Mouse (Mus musculus) adipocyte (in vitro differentiated cells): Measurements from ENCODE around the gene Abcc3.

ENCODE experiments used
- DNase-seq: peaks from one replicate; pipeline ENCODE4 v3.0.0-alpha.2; 2016; ENCODE audit warnings: low spot score

Gene Abcc3

GRCm38 (mm10) chr11:94392672-94393109, at the start of gene Abcc3:
Gene Abcc3 (minus strand): TSS chr11:94392997.
- DNase-seq, result no peak

GRCm38 (mm10) chr11:94441752-94442151, 49.0 kb upstream of the Abcc3 start:
- DNase-seq, result no peak

DNA sequence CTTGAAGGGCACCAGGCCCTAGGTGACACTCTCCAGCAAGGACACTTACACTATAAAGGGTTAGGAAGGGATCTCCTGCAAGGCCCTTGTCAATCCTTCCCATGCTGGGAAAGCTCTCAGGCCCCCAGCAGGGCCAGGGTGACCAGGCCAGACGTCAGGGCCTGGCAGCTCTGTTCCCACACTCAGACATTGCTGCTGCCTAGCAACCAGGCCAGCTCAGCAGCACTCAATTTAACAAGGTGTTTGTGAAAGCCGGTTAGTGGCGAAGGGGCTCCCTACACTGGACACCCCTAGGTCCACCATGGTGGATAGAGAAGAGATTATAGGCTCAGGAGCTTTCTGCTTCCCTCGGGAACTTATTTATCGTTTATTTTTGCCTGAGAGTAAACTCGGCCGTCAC, 48.3 kb upstream of the Abcc3 start:
- no peak for DNase-seq

- no peak for DNase-seq
Observed at GRCm38 (mm10) chr11:94440421-94440820, 47.6 kb upstream of the Abcc3 start.

- DNase-seq, result no peak
Observed at GRCm38 (mm10) chr11:94429011-94429651, 36.3 kb upstream of the Abcc3 start.

DNA sequence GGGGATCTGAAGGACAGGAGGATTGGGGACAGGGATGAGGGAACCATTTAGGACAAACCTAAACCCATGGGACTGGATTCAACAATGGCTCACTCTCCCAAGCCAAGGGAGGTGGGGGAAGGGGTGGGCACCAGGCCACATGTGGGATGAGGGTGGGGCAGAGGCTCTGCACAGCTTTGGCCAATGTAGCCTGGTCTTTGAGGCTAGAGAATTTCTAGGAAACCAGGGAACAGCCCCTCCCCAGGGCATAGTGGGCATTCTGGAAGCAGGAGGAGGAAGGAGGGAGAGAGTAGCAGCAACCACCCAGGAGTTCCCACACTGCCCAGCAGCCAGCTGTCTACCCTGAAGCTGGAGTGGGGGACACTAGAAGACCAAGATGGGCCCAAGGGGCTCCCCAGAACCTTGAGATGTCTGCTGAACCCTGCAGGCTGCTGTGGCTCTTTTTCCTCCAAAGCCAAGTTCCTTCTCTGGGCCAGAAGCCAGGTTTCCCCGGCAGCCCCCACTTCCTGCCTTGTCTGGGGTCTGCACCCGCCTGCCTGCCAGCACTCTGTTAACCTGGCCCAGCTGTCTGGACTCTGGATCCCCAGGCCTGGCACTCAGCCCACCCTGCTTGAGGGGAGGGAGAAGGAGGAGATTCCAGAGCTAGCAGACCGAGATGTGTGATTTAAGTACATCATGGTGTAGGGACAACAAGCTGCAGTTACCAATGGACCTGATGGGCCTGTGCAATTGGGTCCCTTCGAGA, 35.5 kb upstream of the Abcc3 start:
- DNase-seq, result peak; percentile 61

DNA sequence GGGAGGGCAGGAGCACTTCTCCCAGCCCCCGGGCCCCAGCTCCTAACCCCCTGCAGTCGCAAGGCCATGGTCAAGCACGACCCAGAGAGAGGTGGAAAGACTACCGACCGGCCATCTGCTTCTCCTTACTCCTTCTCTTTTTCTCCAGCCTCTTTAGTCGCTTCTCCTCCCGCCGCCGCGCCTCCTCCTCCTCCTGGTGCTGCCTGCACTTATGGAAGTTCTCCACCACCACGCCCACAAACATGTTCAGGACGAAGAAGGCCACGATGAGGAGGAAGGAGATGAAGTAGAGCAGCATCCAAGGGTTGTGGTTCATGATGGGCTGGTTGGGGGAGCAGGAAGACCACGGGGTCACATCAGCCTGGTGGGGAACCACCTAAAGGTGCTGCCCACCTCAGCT, 32.9 kb upstream of the Abcc3 start:
- DNase-seq, result no peak

DNA sequence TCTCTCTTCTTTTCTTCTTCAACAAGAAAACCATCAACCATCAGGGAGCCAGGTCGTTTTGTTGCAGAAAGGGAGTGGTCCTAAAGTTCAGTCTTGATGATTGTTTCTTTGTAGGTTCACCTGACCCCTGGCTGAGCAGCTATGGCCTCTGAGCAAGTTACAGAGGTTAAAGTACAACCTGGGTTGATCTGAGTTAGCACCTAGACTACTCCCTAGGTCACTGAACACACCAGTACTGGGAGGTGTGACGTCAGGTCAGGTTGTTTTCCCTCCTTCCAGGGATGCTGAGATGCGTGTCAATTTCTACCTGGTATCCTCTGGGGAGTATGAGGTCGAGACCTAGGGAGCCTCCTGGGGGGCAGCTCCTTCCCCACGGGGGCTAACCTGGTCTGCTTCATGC, 32.4 kb upstream of the Abcc3 start:
- no peak for DNase-seq

GRCm38 (mm10) chr11:94424380-94424779, 31.6 kb upstream of the Abcc3 start:
- no peak for DNase-seq

GRCm38 (mm10) chr11:94423855-94424254, 31.1 kb upstream of the Abcc3 start:
- no peak for DNase-seq

- peak; percentile 19 for DNase-seq
Observed at GRCm38 (mm10) chr11:94420991-94421390, 28.2 kb upstream of the Abcc3 start.

DNA sequence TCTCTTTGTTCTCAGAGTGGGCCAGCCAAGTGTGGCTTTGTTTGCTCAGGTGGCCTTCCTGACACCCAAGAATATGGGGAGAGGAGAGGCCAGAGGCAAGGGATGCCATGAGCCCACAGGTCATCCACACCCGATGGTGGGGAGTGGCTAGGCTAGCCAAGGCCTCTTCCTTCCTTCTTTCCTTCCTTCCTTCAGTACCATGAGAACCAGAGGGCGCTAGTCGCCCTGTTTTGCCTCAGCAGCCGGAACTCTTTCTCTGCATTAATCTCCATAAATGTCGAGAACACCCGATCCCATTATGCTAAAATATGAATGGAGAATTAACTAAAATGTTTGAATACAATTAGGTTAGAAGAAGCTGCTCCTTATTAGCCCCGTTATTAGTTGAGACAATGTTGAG, 27.5 kb upstream of the Abcc3 start:
- DNase-seq, result peak; percentile 60

DNA sequence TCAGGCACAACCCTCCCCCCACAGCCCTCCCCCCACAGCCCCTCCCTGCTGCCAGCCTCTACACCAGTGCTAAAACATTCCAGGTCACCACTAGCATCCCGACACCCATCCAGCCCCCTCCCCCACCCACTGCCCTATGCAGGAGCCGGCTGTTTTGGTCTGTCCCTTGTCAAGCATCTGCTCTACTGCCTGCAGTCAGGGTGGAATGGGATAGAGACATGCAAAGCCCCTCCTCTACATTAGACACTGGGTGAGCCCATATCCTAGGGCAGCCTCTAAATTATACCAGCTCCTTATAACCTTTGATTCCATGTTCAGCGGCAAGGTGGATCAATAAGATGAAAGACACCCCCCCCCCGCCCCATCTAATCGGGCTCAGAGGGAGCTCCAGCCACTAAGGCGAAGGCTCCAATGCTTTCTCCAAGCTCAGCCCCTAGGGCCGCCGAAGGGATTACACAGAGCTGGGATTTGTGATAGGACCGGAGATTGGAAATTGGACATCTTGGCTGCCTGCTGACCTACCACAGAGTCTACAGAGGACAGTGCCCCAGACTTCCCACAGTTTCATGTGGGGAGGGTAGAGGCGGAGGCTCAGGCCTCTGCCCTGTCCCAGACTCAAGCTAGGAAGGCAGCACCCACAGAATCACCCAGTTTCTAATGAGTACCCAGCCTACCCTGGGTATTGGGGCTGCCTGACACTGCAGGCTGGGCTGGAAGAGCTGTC, 26.4 kb upstream of the Abcc3 start:
- no peak for DNase-seq

DNA sequence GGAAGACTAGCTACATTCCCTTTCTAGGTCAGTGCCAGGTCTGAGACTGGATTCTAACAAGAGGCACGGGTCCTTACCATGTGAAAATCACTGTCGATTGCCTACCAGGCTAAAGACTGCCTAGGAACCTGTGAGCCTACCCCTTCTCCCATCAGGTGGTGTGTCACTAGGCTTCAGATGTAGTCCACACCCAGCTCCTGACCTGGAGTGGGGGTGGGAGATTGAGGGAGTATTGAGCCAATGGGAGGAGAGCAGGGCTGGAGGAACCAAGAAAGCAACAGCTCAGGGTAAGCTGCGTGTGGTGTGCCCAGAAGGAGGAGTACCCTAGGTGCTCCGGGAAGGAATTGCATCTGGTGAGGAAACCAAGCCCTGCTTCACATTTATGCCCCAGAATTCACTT, 21.2 kb upstream of the Abcc3 start:
- no peak for DNase-seq

GRCm38 (mm10) chr11:94413516-94413915, 20.7 kb upstream of the Abcc3 start:
- DNase-seq, result no peak

DNA sequence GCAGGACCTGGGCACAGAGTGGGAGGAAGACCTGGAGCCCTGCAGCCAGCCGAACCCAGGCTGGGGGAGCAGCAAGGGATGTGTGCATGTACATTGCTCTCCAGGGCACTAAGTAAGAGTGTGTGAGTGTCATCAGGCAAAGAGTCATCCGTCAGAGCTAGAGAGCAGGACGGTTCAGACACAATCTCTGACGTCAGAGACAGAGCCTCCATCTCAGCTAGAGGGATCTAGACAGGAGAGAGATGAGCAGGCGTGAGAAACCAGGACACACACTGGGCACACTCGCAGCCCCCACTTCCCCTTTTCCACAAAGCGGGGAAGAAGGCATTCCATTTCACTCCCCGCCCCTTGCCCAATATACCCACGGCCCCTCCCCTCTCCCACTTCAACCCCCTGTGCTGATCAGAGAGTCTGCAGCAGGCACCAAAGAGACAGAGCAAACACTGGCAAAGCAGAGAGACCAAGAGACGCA, 20.2 kb upstream of the Abcc3 start:
- DNase-seq, result no peak

GRCm38 (mm10) chr11:94412562-94412961, 19.8 kb upstream of the Abcc3 start:
- no peak for DNase-seq

GRCm38 (mm10) chr11:94407803-94408321, 15.1 kb upstream of the Abcc3 start:
- no peak for DNase-seq

- DNase-seq, result no peak
Observed at GRCm38 (mm10) chr11:94405348-94405747, 12.6 kb upstream of the Abcc3 start.

DNA sequence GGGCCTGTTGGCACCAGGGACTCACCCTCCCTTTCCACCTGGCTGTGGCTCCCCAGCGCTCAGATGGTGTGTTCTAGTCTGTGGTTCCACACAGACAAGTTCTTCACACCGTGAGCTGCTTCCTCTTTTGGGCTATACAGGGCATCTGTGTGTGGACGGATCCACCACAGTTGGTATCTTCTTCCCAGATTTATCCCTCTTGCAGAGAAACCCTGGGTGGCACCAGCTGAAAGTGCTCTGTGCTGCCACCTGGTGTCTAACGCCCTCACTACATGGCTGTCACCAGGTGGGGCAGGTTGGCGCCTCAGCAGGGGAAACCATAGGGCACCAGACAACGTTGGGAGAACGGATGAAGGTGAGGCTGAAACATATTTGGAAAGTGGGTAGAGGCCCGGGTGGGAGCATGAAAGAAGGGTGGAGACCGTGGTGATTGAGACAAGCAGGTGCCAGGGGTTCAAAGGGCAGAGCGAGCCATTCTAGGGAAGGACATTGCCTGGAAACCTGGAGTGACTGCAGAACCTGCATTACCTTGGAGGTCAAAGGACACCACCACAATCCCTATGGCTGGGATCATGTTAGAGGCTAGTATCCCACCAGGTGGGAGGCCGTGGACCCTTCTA, 12.0 kb upstream of the Abcc3 start:
- DNase-seq, result peak; percentile 78

GRCm38 (mm10) chr11:94404178-94404577, 11.4 kb upstream of the Abcc3 start:
- DNase-seq, result peak; percentile 45

- no peak for DNase-seq
Observed at GRCm38 (mm10) chr11:94403757-94404156, 11.0 kb upstream of the Abcc3 start.
